Mouse (Mus musculus): ENCODE results near the gene Cdh1. TPM values are rescaled to one million over a fixed set of nuclear protein-coding genes. Genes with fewer than 3 reads are reported as not detected.
A peak's percentile ranks its signal among the peaks of the same experiment; 100 is the strongest.

The Cdh1 gene
- polyA plus RNA-seq, 1 experiment from 2014 or later = 4.1 TPM

- no peaks in the 10 kb centered on the region for H3K27me3 ChIP-seq
- no peak overlapping the region for H3K4me2 ChIP-seq
- peaks cover 9% of the 10 kb centered on the region; the same call in 1 of the 2 replicates for H3K4me1 ChIP-seq (replicated peaks)
- H3K9ac ChIP-seq = no peak overlapping the region
- H3K9me3 ChIP-seq = no peaks in the 10 kb centered on the region
- no peak for ATAC-seq (ENCODE audit: low read depth)
- no peaks in the 10 kb centered on the region for H3K36me3 ChIP-seq
- 80% methylated on average over 10 of the region's 10 CpGs for WGBS
- no peak overlapping the region for H3K27ac ChIP-seq (replicated peaks)
- H3K4me3 ChIP-seq = no peak overlapping the region
These were observed 12.6 kb downstream of the Cdh1 start for GRCm38 (mm10) chr8:106615661-106616299.

- H3K27me3 ChIP-seq = no peaks in the 10 kb centered on the region
- H3K36me3 ChIP-seq = no peaks in the 10 kb centered on the region
- peaks cover 9% of the 10 kb centered on the region; the same call in 1 of the 2 replicates for H3K4me1 ChIP-seq (replicated peaks)
- ATAC-seq (ENCODE audit: low read depth) = no peak
- H3K9me3 ChIP-seq = no peaks in the 10 kb centered on the region
- H3K9ac ChIP-seq = no peak overlapping the region
- no peak overlapping the region for H3K4me3 ChIP-seq
- 53% methylated on average over 4 of the region's 4 CpGs for WGBS
- no peak overlapping the region for H3K27ac ChIP-seq (replicated peaks)
- no peak overlapping the region for H3K4me2 ChIP-seq
These were observed 13.5 kb downstream of the Cdh1 start for GRCm38 (mm10) chr8:106616679-106617078.

- Histone ChIP-seq H3K9me3 (no peaks in the 10 kb centered on the region), H3K4me3 (no peak overlapping the region), H3K27me3 (no peaks in the 10 kb centered on the region), H3K4me2 (no peak overlapping the region), H3K4me1 (replicated peaks) (peaks cover 9% of the 10 kb centered on the region; the same call in 1 of the 2 replicates), H3K36me3 (no peaks in the 10 kb centered on the region), H3K27ac (replicated peaks) (no peak overlapping the region), H3K9ac (no peak overlapping the region)
- WGBS = 46% methylated on average over 6 of the region's 6 CpGs
- ATAC-seq (ENCODE audit: low read depth) = no peak
These were observed 14.0 kb downstream of the Cdh1 start for GRCm38 (mm10) chr8:106617196-106617595.

GRCm38 (mm10) chr8:106617865-106618264 lies 14.7 kb downstream of the Cdh1 start:
- no peak overlapping the region for H3K27ac ChIP-seq (replicated peaks)
- no peak for ATAC-seq (ENCODE audit: low read depth)
- H3K4me3 ChIP-seq = no peak overlapping the region
- no peaks in the 10 kb centered on the region for H3K36me3 ChIP-seq
- H3K27me3 ChIP-seq = no peaks in the 10 kb centered on the region
- H3K9me3 ChIP-seq = no peaks in the 10 kb centered on the region
- H3K9ac ChIP-seq = no peak overlapping the region
- H3K4me2 ChIP-seq = no peak overlapping the region
- peaks cover 9% of the 10 kb centered on the region; the same call in 1 of the 2 replicates for H3K4me1 ChIP-seq (replicated peaks)
- WGBS = 82% methylated on average over 6 of the region's 6 CpGs

- H3K27ac ChIP-seq (replicated peaks) = no peak overlapping the region
- WGBS = 63% methylated on average over 6 of the region's 6 CpGs
- no peaks in the 10 kb centered on the region for H3K27me3 ChIP-seq
- H3K4me2 ChIP-seq = no peak overlapping the region
- no peak overlapping the region for H3K4me3 ChIP-seq
- H3K36me3 ChIP-seq = no peaks in the 10 kb centered on the region
- peaks cover 9% of the 10 kb centered on the region; the same call in 1 of the 2 replicates for H3K4me1 ChIP-seq (replicated peaks)
- H3K9me3 ChIP-seq = no peaks in the 10 kb centered on the region
- no peak for ATAC-seq (ENCODE audit: low read depth)
- H3K9ac ChIP-seq = no peak overlapping the region
These were observed 15.2 kb downstream of the Cdh1 start for GRCm38 (mm10) chr8:106618324-106618723.

- no peak overlapping the region for H3K4me2 ChIP-seq
- H3K27me3 ChIP-seq = no peaks in the 10 kb centered on the region
- H3K36me3 ChIP-seq = no peaks in the 10 kb centered on the region
- H3K9ac ChIP-seq = no peak overlapping the region
- no peak overlapping the region for H3K4me3 ChIP-seq
- no peak overlapping the region for H3K27ac ChIP-seq (replicated peaks)
- ATAC-seq (ENCODE audit: low read depth) = peak; percentile 50; the same call in 1 of the 2 replicates
- 66% methylated on average over 9 of the region's 9 CpGs for WGBS
- no peaks in the 10 kb centered on the region for H3K9me3 ChIP-seq
- peaks cover 9% of the 10 kb centered on the region; the same call in 1 of the 2 replicates for H3K4me1 ChIP-seq (replicated peaks)
These were observed 16.5 kb downstream of the Cdh1 start for GRCm38 (mm10) chr8:106619549-106620245.

- H3K4me2 ChIP-seq = no peak overlapping the region
- H3K27ac ChIP-seq (replicated peaks) = no peak overlapping the region
- 90% methylated on average over 2 of the region's 2 CpGs for WGBS
- H3K4me1 ChIP-seq (replicated peaks) = peaks cover 9% of the 10 kb centered on the region; the same call in 1 of the 2 replicates
- no peaks in the 10 kb centered on the region for H3K36me3 ChIP-seq
- no peaks in the 10 kb centered on the region for H3K9me3 ChIP-seq
- no peak overlapping the region for H3K9ac ChIP-seq
- no peak overlapping the region for H3K4me3 ChIP-seq
- no peaks in the 10 kb centered on the region for H3K27me3 ChIP-seq
- no peak for ATAC-seq (ENCODE audit: low read depth)
These were observed 17.3 kb downstream of the Cdh1 start for GRCm38 (mm10) chr8:106620488-106620887.

- no peaks in the 10 kb centered on the region for H3K9me3 ChIP-seq
- no peaks in the 10 kb centered on the region for H3K27me3 ChIP-seq
- H3K36me3 ChIP-seq = no peaks in the 10 kb centered on the region
- no peak overlapping the region for H3K9ac ChIP-seq
- no peak overlapping the region for H3K27ac ChIP-seq (replicated peaks)
- H3K4me3 ChIP-seq = no peak overlapping the region
- H3K4me2 ChIP-seq = no peak overlapping the region
- WGBS = 86% methylated on average over 5 of the region's 5 CpGs
- no peak for ATAC-seq (ENCODE audit: low read depth)
- peaks cover 9% of the 10 kb centered on the region; the same call in 1 of the 2 replicates for H3K4me1 ChIP-seq (replicated peaks)
These were observed 19.9 kb downstream of the Cdh1 start for GRCm38 (mm10) chr8:106623016-106623415.

GRCm38 (mm10) chr8:106623451-106623850 lies 20.3 kb downstream of the Cdh1 start:
- Histone ChIP-seq H3K4me1 (replicated peaks) (peaks cover 9% of the 10 kb centered on the region; the same call in 1 of the 2 replicates), H3K36me3 (no peaks in the 10 kb centered on the region), H3K9me3 (no peaks in the 10 kb centered on the region), H3K27me3 (no peaks in the 10 kb centered on the region), H3K4me3 (no peak overlapping the region), H3K9ac (no peak overlapping the region), H3K27ac (replicated peaks) (no peak overlapping the region), H3K4me2 (no peak overlapping the region)
- 99% methylated on average over 3 of the region's 3 CpGs for WGBS
- ATAC-seq (ENCODE audit: low read depth) = no peak

GRCm38 (mm10) chr8:106623954-106624353 lies 20.8 kb downstream of the Cdh1 start:
- H3K36me3 ChIP-seq = no peaks in the 10 kb centered on the region
- no peak overlapping the region for H3K9ac ChIP-seq
- H3K9me3 ChIP-seq = no peaks in the 10 kb centered on the region
- no peak for ATAC-seq (ENCODE audit: low read depth)
- no peaks in the 10 kb centered on the region for H3K27me3 ChIP-seq
- peaks cover 9% of the 10 kb centered on the region; the same call in 1 of the 2 replicates for H3K4me1 ChIP-seq (replicated peaks)
- H3K27ac ChIP-seq (replicated peaks) = no peak overlapping the region
- no peak overlapping the region for H3K4me3 ChIP-seq
- no peak overlapping the region for H3K4me2 ChIP-seq

- 89% methylated on average over 3 of the region's 3 CpGs for WGBS
- Histone ChIP-seq H3K9ac (no peak overlapping the region), H3K36me3 (no peaks in the 10 kb centered on the region), H3K4me2 (no peak overlapping the region), H3K4me3 (no peak overlapping the region), H3K27ac (replicated peaks) (no peak overlapping the region), H3K27me3 (no peaks in the 10 kb centered on the region), H3K4me1 (replicated peaks) (peaks cover 4% of the 10 kb centered on the region; the same call in 1 of the 2 replicates), H3K9me3 (no peaks in the 10 kb centered on the region)
- ATAC-seq (ENCODE audit: low read depth) = no peak
These were observed 21.6 kb downstream of the Cdh1 start for GRCm38 (mm10) chr8:106624743-106625142.

- Histone ChIP-seq H3K9me3 (no peaks in the 10 kb centered on the region), H3K27ac (replicated peaks) (no peak overlapping the region), H3K4me1 (replicated peaks) (no peaks in the 10 kb centered on the region), H3K36me3 (no peaks in the 10 kb centered on the region), H3K4me2 (no peak overlapping the region), H3K27me3 (no peaks in the 10 kb centered on the region), H3K9ac (no peak overlapping the region), H3K4me3 (no peak overlapping the region)
- 79% methylated on average over 9 of the region's 9 CpGs for WGBS
- no peak for ATAC-seq (ENCODE audit: low read depth)
These were observed 23.1 kb downstream of the Cdh1 start for GRCm38 (mm10) chr8:106626096-106626865.
